Mouse (Mus musculus): ENCODE data around the gene Aadac. TPM values are rescaled to one million over a fixed set of nuclear protein-coding genes. Genes with fewer than 3 reads are reported as not detected.

Gene Aadac
- polyA plus RNA-seq (2014; fragmentation: Illumina TruSeq; extraction: RNeasy Lipid Tissue Mini Kit (QIAGEN cat#74804); ENCODE audit: low read depth, low replicate concordance) = 5.3 TPM

GRCm38 (mm10) chr3:60025417-60025816 lies at the start of gene Aadac:
Gene Aadac (plus strand): TSS chr3:60025717.

GRCm38 (mm10) chr3:60006443-60006842 lies 19.1 kb upstream of the Aadac start, which contains the start of gene Aadacl2:
Gene Aadacl2 (plus strand): TSS chr3:60006743.

GRCm38 (mm10) chr3:60081648-60082047 lies 56.1 kb downstream of the Aadac start, which contains the start of gene Sucnr1:
Gene Sucnr1 (plus strand): TSS chr3:60081869.

Other genes starting within 250 kb of the Aadac start
- not detected for gene Gm8298, start 164.7 kb upstream of the Aadac start, polyA plus RNA-seq (2014; fragmentation: Illumina TruSeq; extraction: RNeasy Lipid Tissue Mini Kit (QIAGEN cat#74804); ENCODE audit: low read depth, low replicate concordance)
- gene C130079G13Rik, start 100.5 kb upstream of the Aadac start, polyA plus RNA-seq (2014; fragmentation: Illumina TruSeq; extraction: RNeasy Lipid Tissue Mini Kit (QIAGEN cat#74804); ENCODE audit: low read depth, low replicate concordance) = not detected
- gene Aadacl2, start 19.0 kb upstream of the Aadac start, polyA plus RNA-seq (2014; fragmentation: Illumina TruSeq; extraction: RNeasy Lipid Tissue Mini Kit (QIAGEN cat#74804); ENCODE audit: low read depth, low replicate concordance) = not detected
- 36.7 TPM for gene Sucnr1, start 56.2 kb downstream of the Aadac start, polyA plus RNA-seq (2014; fragmentation: Illumina TruSeq; extraction: RNeasy Lipid Tissue Mini Kit (QIAGEN cat#74804); ENCODE audit: low read depth, low replicate concordance)

Data from adipose tissue, adult 10 weeks (tissue).